10 mouse cellular contexts compared by ENCODE assay signal in genomic region chr1:186408986-186409441, GRCm38 (mm10).
DNase-seq lines count a peak whose midpoint lies in the region; ATAC-seq and TF ChIP-seq lines count a peak whose summit lies in the region.
"Had no signal": no experiment of that assay in that cellular context is flagged by ENCODE, and none has a peak within 500 bp of the region (broad histone marks: within the 10 kb centered on the region; RNA-seq: fewer than 3 reads in every experiment).

No protein-coding gene starts in this region.

- H3K4me3 ChIP-seq in forebrain, embryonic 16.5 days (replicated peaks; ENCODE audit: low read length) = peak overlapping the region; percentile 18; the same call in 1 of the 2 replicates
- H3K4me3 ChIP-seq in limb, embryonic 14.5 days (replicated peaks; ENCODE audit: low read length) = no peak overlapping the region

- WGBS in forebrain, embryonic 16.5 days = 8% methylated on average over 10 of the region's 10 CpGs
- 47% methylated on average over 10 of the region's 10 CpGs for WGBS in limb, embryonic 14.5 days

- TF ChIP-seq POLR2A in limb, embryonic 14.5 days (IDR thresholded peaks at IDR 0.05; ENCODE audit: borderline replicate concordance, extremely low read depth, insufficient read depth, insufficient read length) = no peak

- no peaks in the 10 kb centered on the region for H3K36me3 ChIP-seq in forebrain, embryonic 16.5 days (ENCODE audit: control insufficient read depth, insufficient read depth)
- H3K36me3 ChIP-seq in limb, embryonic 14.5 days (ENCODE audit: control insufficient read depth, insufficient read depth, low read length) = no peaks in the 10 kb centered on the region

- H3K9ac ChIP-seq in forebrain, embryonic 16.5 days (replicated peaks; ENCODE audit: low read depth, low read length) = no peak overlapping the region
- H3K9ac ChIP-seq in limb, embryonic 14.5 days (ENCODE audit: low read depth, low read length, severe bottlenecking) = no peak overlapping the region
- H3K9ac ChIP-seq: liver, postnatal 0 days had no signal

- DNase-seq in heart, adult 11 months = peak; percentile 80
- no peak for DNase-seq in heart, postnatal 25 days (ENCODE audit: low spot score)
- DNase-seq in Muller cell, postnatal 12 days (ENCODE audit: inconsistent ontology term) = peak; percentile 84
- no peak for DNase-seq in limb, embryonic 14.5 days (ENCODE audit: low spot score)
- no peak for DNase-seq in urinary bladder, postnatal 10 days (ENCODE audit: low spot score)
- DNase-seq in left cerebral cortex, postnatal 4 days = no peak
- no peak for DNase-seq in ovary, postnatal 36 days (ENCODE audit: low spot score)
- DNase-seq: adrenal gland, postnatal 36 days; liver, postnatal 0 days had no signal

- no peaks in the 10 kb centered on the region for H3K9me3 ChIP-seq in forebrain, embryonic 16.5 days (ENCODE audit: control insufficient read depth, low read length)
- H3K9me3 ChIP-seq in limb, embryonic 14.5 days (ENCODE audit: control insufficient read depth, low read length) = no peaks in the 10 kb centered on the region

- intact Hi-C loops in heart, postnatal 25 days (cut with DNase I) = loop anchor here (5.0 kb wide), 1 partner anchor 147 kb away; no protein-coding TSS in a partner anchor
- intact Hi-C loops in left cerebral cortex, postnatal 4 days (cut with DNase I) = no loop called here

- ATAC-seq in forebrain, embryonic 16.5 days = no peak
- ATAC-seq in limb, embryonic 14.5 days (ENCODE audit: low FRiP score, low read depth) = no peak
- ATAC-seq: liver, postnatal 0 days had no signal

- no peaks in the 10 kb centered on the region for H3K27me3 ChIP-seq in forebrain, embryonic 16.5 days (replicated peaks; ENCODE audit: control insufficient read depth, insufficient read depth, low read length)
- H3K27me3 ChIP-seq in limb, embryonic 14.5 days (ENCODE audit: control insufficient read depth, insufficient read depth, low read length) = no peaks in the 10 kb centered on the region

- no peak overlapping the region for H3K27ac ChIP-seq in forebrain, embryonic 16.5 days (ENCODE audit: low read length)
- 0 out of 2 replicates have a peak overlapping the region, but pooled peaks have one; percentile 44 for H3K27ac ChIP-seq in limb, embryonic 14.5 days (replicated peaks; ENCODE audit: low read depth, low read length)

- H3K4me1 ChIP-seq in forebrain, embryonic 16.5 days (replicated peaks; ENCODE audit: control insufficient read depth, insufficient read depth, low read length) = peaks cover 12% of the 10 kb centered on the region
- peaks cover 30% of the 10 kb centered on the region for H3K4me1 ChIP-seq in limb, embryonic 14.5 days (ENCODE audit: control insufficient read depth, insufficient read depth, low read length)

- peak overlapping the region; percentile 48 for H3K4me2 ChIP-seq in forebrain, embryonic 16.5 days (ENCODE audit: low read length)
- H3K4me2 ChIP-seq in limb, embryonic 14.5 days (replicated peaks; ENCODE audit: low read depth, low read length, severe bottlenecking) = no peak overlapping the region

Comparison
In these comparisons a context has a peak if more than half of its experiments do, and no peak if none do; other contexts are left out.
1. DNase-seq: peak in heart, adult 11 months (single experiment) and Muller cell, postnatal 12 days (single experiment); none in heart, postnatal 25 days (single experiment), limb, embryonic 14.5 days (single experiment), urinary bladder, postnatal 10 days (single experiment), left cerebral cortex, postnatal 4 days (single experiment) and ovary, postnatal 36 days (single experiment).